Mouse (Mus musculus): ENCODE results near the gene Lnx2. TPM values are rescaled to one million over a fixed set of nuclear protein-coding genes. Genes with fewer than 3 reads are reported as not detected.

Gene Lnx2
- polyA plus RNA-seq, 1 experiment from 2014 or later, result 8.4 TPM

DNA sequence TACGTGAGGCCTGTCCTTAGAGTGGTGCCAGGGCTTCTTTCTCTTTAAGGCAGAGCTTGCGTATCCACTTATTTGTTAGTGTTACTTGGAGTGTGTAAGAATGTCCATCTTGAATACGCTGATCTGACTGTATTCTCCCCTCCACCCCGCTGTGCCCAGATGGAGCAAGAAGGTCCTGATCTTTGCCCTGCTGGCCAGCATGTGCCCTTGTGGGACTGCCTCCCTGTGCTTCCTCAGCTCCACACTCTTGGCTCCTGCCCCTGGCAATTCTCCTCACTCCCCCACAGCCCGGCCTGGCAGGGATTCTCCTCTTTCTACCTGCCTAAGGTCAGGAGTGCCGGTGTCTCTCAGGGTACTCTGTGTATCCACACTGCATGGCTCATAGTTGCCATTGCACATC lies 95.0 kb downstream of the Lnx2 start:
- H3K4me2 ChIP-seq (replicated peaks; ENCODE audit: low read depth, low read length), result no peak overlapping the region
- WGBS, result 79% methylated on average over 6 of the region's 6 CpGs
- no peak overlapping the region for H3K27ac ChIP-seq (ENCODE audit: low read depth, low read length)
- DNase-seq (ENCODE audit: low spot score) (no peak), ATAC-seq (ENCODE audit: low FRiP score) (no peak)
- H3K27me3 ChIP-seq (ENCODE audit: control insufficient read depth, insufficient read depth, low read length), result no peaks in the 10 kb centered on the region; the same call in none of the 2 replicates
- H3K4me1 ChIP-seq (replicated peaks; ENCODE audit: control insufficient read depth, insufficient read depth, low read length), result no peaks in the 10 kb centered on the region
- no peaks in the 10 kb centered on the region for H3K9me3 ChIP-seq (ENCODE audit: control insufficient read depth, low read length)
- H3K4me3 ChIP-seq (ENCODE audit: low read depth, low read length), result no peak overlapping the region
- H3K36me3 ChIP-seq (ENCODE audit: control insufficient read depth, insufficient read depth, low read length), result no peaks in the 10 kb centered on the region
- H3K9ac ChIP-seq (ENCODE audit: low read depth, low read length), result no peak overlapping the region

DNA sequence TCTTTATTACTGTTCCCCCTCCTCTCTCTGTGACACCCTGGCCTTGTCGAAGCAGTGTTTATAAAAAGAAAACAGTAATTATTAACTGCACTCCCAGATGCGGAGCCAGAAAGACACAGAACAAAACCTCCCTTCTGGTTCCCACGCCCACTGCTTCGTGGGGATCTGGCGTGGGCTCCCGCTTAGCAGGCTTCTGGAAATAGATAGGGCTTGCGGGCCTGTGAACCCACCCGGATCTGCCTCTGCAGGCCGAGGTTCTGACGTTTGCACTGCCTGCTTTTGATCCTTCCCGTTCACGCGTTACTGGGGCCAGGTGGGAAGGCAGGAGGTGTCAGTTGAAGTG lies 101.6 kb downstream of the Lnx2 start:
- DNase-seq (ENCODE audit: low spot score) (no peak), ATAC-seq (ENCODE audit: low FRiP score) (no peak)
- H3K9me3 ChIP-seq (ENCODE audit: control insufficient read depth, low read length), result no peaks in the 10 kb centered on the region
- H3K4me2 ChIP-seq (replicated peaks; ENCODE audit: low read depth, low read length), result no peak overlapping the region
- 69% methylated on average over 13 of the region's 13 CpGs for WGBS
- no peak overlapping the region for H3K4me3 ChIP-seq (ENCODE audit: low read depth, low read length)
- H3K9ac ChIP-seq (ENCODE audit: low read depth, low read length), result no peak overlapping the region
- H3K27ac ChIP-seq (ENCODE audit: low read depth, low read length), result no peak overlapping the region
- H3K4me1 ChIP-seq (replicated peaks; ENCODE audit: control insufficient read depth, insufficient read depth, low read length), result no peaks in the 10 kb centered on the region
- no peaks in the 10 kb centered on the region for H3K36me3 ChIP-seq (ENCODE audit: control insufficient read depth, insufficient read depth, low read length)
- H3K27me3 ChIP-seq (ENCODE audit: control insufficient read depth, insufficient read depth, low read length), result no peaks in the 10 kb centered on the region

DNA sequence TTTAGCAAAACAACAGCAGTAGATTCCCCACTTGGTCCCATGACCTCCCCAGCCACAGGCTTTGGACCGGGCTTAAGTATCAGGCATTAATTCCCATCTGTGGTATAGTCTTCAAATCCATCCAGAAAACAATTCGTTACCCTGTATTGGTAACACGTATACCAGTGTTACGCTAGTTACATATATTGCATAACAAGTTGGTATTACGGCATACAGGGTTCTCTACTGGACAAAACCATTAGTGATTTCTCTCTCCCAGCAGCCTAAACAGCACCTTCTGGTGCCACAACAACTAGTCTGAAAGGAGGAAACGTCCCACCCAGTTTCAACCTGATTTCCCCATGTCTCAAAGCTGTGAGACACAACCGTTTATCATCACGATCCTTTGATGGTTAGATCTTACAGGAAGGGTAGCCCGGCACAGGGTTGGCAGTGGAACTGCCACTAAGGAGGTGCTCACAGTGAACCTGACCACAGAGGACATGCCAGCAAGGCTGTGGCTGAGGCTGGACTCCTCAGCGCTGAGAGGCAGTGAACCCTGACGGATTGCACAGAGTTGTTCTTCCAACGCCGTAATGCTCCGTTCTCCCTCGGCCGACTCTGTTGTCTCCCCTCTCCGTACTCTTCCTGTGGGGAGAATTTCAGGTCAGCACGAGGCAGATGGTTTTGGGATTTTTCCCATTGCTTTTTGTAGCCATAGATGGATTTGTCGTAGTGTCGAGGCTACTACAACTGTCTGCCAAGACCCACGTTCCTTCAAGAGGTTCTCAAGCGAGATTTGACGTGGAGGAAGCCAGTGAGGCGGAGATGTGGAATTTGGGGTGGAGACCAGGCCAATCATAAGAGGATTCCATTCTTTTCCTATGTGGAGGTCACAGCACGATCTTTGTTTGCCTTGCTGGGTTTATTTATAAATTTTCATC lies 102.3 kb downstream of the Lnx2 start:
- H3K27ac ChIP-seq (ENCODE audit: low read depth, low read length), result no peak overlapping the region
- 85% methylated on average over 25 of the region's 25 CpGs for whole genome bisulfite sequencing
- no peak for DNase-seq (ENCODE audit: low spot score)

DNA sequence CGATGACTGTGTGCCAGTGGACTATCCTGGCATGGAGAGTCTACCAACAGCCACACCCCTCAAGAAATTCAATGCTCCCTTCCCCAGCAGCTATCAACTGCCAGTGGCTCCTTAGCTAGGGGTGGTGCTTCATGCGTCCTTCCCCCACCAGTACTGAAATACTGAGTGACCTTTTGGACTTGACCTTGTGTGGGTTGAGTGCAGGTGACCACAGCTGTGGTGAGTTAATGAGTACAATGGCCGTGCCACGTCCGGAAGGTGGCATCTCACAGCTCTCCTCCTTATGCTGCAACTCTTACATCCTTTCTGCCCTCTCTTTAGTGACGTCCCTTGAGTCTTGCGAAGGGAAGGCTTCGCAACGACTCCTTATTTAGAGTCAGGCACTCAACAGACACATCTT lies 103.0 kb downstream of the Lnx2 start:
- WGBS, result 89% methylated on average over 9 of the region's 9 CpGs

More for the DNA sequence above, 102.3 kb downstream of the Lnx2 start:
- H3K9me3 ChIP-seq (ENCODE audit: control insufficient read depth, low read length), result no peaks in the 10 kb centered on the region
- no peaks in the 10 kb centered on the region for H3K36me3 ChIP-seq (ENCODE audit: control insufficient read depth, insufficient read depth, low read length)
- H3K4me2 ChIP-seq (replicated peaks; ENCODE audit: low read depth, low read length), result no peak overlapping the region
- no peak overlapping the region for H3K9ac ChIP-seq (ENCODE audit: low read depth, low read length)
- H3K27me3 ChIP-seq (ENCODE audit: control insufficient read depth, insufficient read depth, low read length), result no peaks in the 10 kb centered on the region
- ATAC-seq (ENCODE audit: low FRiP score), result no peak
- H3K4me1 ChIP-seq (replicated peaks; ENCODE audit: control insufficient read depth, insufficient read depth, low read length), result no peaks in the 10 kb centered on the region
- H3K4me3 ChIP-seq (ENCODE audit: low read depth, low read length), result no peak overlapping the region

DNA sequence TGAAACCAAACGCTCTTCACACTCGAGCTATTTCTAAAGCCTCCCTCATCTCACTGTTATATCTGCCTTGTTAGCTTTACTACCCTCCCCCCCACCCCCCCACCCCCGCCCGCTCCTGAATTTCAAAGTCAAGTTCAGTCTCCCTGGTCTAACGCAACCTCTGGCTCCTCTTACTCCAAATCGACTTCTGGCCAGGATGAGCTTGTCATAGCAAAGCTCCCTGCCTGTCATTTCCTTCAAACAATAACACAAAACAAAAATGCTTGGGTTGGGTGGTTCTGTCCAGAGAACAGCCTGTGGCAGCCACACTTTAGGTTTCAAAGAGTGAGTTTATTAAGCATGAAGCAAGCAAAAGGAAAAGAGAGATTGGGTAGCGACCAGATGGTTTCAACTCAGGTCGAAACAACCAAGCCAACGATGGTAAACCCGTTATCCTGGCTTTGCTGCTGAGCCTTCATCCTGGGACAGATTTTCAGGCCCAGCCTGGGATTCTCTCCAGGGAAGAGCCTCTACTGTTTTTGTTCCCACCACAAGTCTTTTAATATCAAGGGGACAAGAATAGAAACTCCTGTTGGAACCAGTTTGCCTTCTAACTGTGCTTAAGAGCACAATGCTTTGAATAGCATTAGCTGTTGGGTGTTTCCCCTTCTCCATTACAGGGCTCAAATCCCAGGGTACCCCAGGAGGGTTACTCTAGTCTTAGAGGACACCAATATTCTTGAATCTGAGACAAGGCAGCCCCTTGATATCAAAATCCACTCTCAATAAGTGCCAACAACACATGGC lies 104.4 kb downstream of the Lnx2 start:
- H3K4me3 ChIP-seq (ENCODE audit: low read depth, low read length), result no peak overlapping the region
- no peaks in the 10 kb centered on the region for H3K36me3 ChIP-seq (ENCODE audit: control insufficient read depth, insufficient read depth, low read length)
- H3K9me3 ChIP-seq (ENCODE audit: control insufficient read depth, low read length), result no peaks in the 10 kb centered on the region
- WGBS, result 73% methylated on average over 10 of the region's 10 CpGs
- ATAC-seq (ENCODE audit: low FRiP score) (no peak), DNase-seq (ENCODE audit: low spot score) (no peak)
- no peaks in the 10 kb centered on the region for H3K27me3 ChIP-seq (ENCODE audit: control insufficient read depth, insufficient read depth, low read length)
- no peak overlapping the region for H3K4me2 ChIP-seq (replicated peaks; ENCODE audit: low read depth, low read length)
- H3K4me1 ChIP-seq (replicated peaks; ENCODE audit: control insufficient read depth, insufficient read depth, low read length), result no peaks in the 10 kb centered on the region
- H3K27ac ChIP-seq (ENCODE audit: low read depth, low read length), result no peak overlapping the region
- no peak overlapping the region for H3K9ac ChIP-seq (ENCODE audit: low read depth, low read length)

More for the DNA sequence above, 103.0 kb downstream of the Lnx2 start:
- no peaks in the 10 kb centered on the region for H3K9me3 ChIP-seq (ENCODE audit: control insufficient read depth, low read length)
- ATAC-seq (ENCODE audit: low FRiP score), result no peak
- DNase-seq (ENCODE audit: low spot score), result no peak
- H3K27ac ChIP-seq (ENCODE audit: low read depth, low read length), result no peak overlapping the region
- no peaks in the 10 kb centered on the region for H3K4me1 ChIP-seq (replicated peaks; ENCODE audit: control insufficient read depth, insufficient read depth, low read length)
- no peak overlapping the region for H3K4me3 ChIP-seq (ENCODE audit: low read depth, low read length)
- no peaks in the 10 kb centered on the region for H3K27me3 ChIP-seq (ENCODE audit: control insufficient read depth, insufficient read depth, low read length)
- H3K9ac ChIP-seq (ENCODE audit: low read depth, low read length), result no peak overlapping the region
- no peak overlapping the region for H3K4me2 ChIP-seq (replicated peaks; ENCODE audit: low read depth, low read length)
- no peaks in the 10 kb centered on the region for H3K36me3 ChIP-seq (ENCODE audit: control insufficient read depth, insufficient read depth, low read length)

DNA sequence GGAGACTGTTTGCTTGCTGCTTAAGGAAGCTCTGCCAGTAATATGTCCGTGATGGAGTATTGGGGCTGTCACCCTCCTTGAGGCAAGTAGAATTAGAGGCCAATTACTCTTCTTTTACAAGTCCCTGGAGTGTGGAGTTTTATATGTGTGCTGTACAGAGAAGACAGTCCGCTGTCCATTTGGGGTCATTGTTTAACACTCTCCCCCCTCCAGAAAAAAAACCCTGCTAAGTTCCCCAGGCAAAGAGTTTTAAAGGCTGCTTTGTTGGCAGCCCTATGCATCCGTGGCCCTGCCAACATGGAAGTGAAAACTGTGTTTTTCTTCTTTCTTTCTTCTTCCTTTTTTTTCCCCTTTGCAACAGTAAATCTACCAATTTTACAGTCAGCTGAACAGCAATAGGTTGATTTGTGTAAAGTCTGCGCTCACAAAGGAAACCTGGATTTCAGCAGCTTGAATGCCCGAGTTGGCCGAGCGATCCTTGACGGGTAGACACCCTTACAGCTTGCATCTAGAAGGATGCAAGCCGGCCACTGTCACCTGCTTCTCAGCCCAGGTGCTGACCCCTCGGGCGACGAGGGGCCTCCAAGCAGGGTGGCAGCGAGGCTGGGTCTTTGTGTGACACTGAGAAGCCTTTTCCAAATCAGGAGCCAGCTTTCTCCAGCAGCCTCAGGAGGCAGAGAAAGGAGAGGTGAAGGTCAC lies 107.5 kb downstream of the Lnx2 start:
- WGBS, result 38% methylated on average over 13 of the region's 13 CpGs
- no peaks in the 10 kb centered on the region for H3K36me3 ChIP-seq (ENCODE audit: control insufficient read depth, insufficient read depth, low read length)
- H3K27me3 ChIP-seq (ENCODE audit: control insufficient read depth, insufficient read depth, low read length), result no peaks in the 10 kb centered on the region
- H3K9ac ChIP-seq (ENCODE audit: low read depth, low read length), result no peak overlapping the region
- DNase-seq (ENCODE audit: low spot score), result no peak
- ATAC-seq (ENCODE audit: low FRiP score), result no peak
- no peak overlapping the region for H3K4me2 ChIP-seq (replicated peaks; ENCODE audit: low read depth, low read length)
- no peak overlapping the region for H3K4me3 ChIP-seq (ENCODE audit: low read depth, low read length)
- H3K9me3 ChIP-seq (ENCODE audit: control insufficient read depth, low read length), result no peaks in the 10 kb centered on the region
- H3K27ac ChIP-seq (ENCODE audit: low read depth, low read length), result no peak overlapping the region
- no peaks in the 10 kb centered on the region for H3K4me1 ChIP-seq (replicated peaks; ENCODE audit: control insufficient read depth, insufficient read depth, low read length)

Other genes with a start within 250 kb of the Lnx2 start
- gene Rpl21, start 243.7 kb downstream of the Lnx2 start, polyA plus RNA-seq (2014; fragmentation: Nextera tagmentation; extraction: Ambion mirVana), result 508 and 515 TPM in 2 replicates
- gene Rasl11a, start 231.5 kb downstream of the Lnx2 start, polyA plus RNA-seq (2014; fragmentation: Nextera tagmentation; extraction: Ambion mirVana), result 18.8 and 19.0 TPM in 2 replicates
- 106 TPM in 2 replicates for gene Gtf3a, start 127.9 kb downstream of the Lnx2 start, polyA plus RNA-seq (2014; fragmentation: Nextera tagmentation; extraction: Ambion mirVana)
- gene Mtif3, start 112.8 kb downstream of the Lnx2 start, polyA plus RNA-seq (2014; fragmentation: Nextera tagmentation; extraction: Ambion mirVana), result 26.1 and 27.0 TPM in 2 replicates
- gene Polr1d, start 464 bp upstream of the Lnx2 start, polyA plus RNA-seq (2014; fragmentation: Nextera tagmentation; extraction: Ambion mirVana), result 112 and 119 TPM in 2 replicates
- gene Gsx1, start 112.1 kb upstream of the Lnx2 start, polyA plus RNA-seq (2014; fragmentation: Nextera tagmentation; extraction: Ambion mirVana), result 6.7 and 11.3 TPM in 2 replicates
- not detected in 2 replicates for gene Pdx1, start 193.4 kb upstream of the Lnx2 start, polyA plus RNA-seq (2014; fragmentation: Nextera tagmentation; extraction: Ambion mirVana)
- gene Cdx2, start 230.7 kb upstream of the Lnx2 start, polyA plus RNA-seq (2014; fragmentation: Nextera tagmentation; extraction: Ambion mirVana), result not detected in 2 replicates
- not detected in 2 replicates for gene Urad, start 245.9 kb upstream of the Lnx2 start, polyA plus RNA-seq (2014; fragmentation: Nextera tagmentation; extraction: Ambion mirVana)